Mouse (Mus musculus): ENCODE measurements around the gene Gm49403.

GRCm38 (mm10) chr19:8928689-8929223, 45.0 kb downstream of the Gm49403 start:
- TF ChIP-seq GATA1 (IDR thresholded peaks at IDR 0.05; ENCODE audit: borderline replicate concordance, low read length): no peak
- no peak for TF ChIP-seq CTCF (IDR thresholded peaks at IDR 0.05; ENCODE audit: low read depth, low read length)
- no peak for TF ChIP-seq TAL1 (conservative IDR thresholded peaks at IDR 0.05; ENCODE audit: low read depth, low read length)
- TF ChIP-seq POLR2AphosphoS5 (IDR thresholded peaks at IDR 0.05; ENCODE audit: insufficient replicate concordance, low read depth, low read length): no peak
- TF ChIP-seq GATA2 (IDR thresholded peaks at IDR 0.05; ENCODE audit: borderline replicate concordance, low read depth, low read length): no peak

Measured in G1E (cell line).